Mouse (Mus musculus) layer of hippocampus, postnatal 14 days (tissue): ENCODE data around the gene Nwd1. TPM values are rescaled to one million over a fixed set of nuclear protein-coding genes. Genes with fewer than 3 reads are reported as not detected.
"Not testable (repeated sequence)": the region's sequence is repeated elsewhere in the genome, so short reads cannot be mapped to it uniquely, and the experiment has no call there.

Experiments
- DNase-seq, 2 experiments: peaks; one replicate each; pipeline ENCODE4 v3.0.0; 2021 to 2022; ENCODE audit warnings: low spot score in 2 of 2, mixed read lengths in 1 of 2
- total RNA-seq, 2 experiments: library from RNA; stranded (reverse); gene quantifications; 2 replicates each; pipeline ENCODE4 v1.2.3; 2021

Gene Nwd1
- total RNA-seq, 2 experiments from 2014 or later = 41.8 to 46.6 TPM

DNA sequence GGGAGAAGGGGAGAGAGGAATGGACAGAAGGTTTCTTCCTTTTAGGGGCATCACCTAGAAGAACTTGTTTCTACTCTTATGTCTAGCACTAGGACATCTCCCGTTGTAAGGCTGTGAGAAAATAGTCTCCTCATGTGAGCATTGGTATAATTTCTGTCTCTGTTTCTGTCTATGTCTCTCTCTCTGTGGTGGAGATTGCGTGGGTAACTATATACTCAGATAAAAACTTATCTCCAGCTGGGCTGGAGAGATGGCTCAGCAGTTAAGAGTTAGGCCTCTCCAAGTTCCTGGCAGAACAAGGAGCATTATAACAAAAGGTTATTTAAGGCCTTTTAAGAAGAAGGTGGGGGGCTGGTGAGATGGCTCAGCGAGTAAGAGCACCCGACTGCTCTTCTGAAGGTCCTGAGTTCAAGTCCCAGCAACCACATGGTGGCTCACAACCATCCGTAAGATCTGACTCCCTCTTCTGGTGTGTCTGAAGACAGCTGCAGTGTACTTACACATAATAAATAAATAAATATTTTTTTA, 37.1 kb downstream of the Nwd1 start:
- not testable (repeated sequence) for DNase-seq

DNA sequence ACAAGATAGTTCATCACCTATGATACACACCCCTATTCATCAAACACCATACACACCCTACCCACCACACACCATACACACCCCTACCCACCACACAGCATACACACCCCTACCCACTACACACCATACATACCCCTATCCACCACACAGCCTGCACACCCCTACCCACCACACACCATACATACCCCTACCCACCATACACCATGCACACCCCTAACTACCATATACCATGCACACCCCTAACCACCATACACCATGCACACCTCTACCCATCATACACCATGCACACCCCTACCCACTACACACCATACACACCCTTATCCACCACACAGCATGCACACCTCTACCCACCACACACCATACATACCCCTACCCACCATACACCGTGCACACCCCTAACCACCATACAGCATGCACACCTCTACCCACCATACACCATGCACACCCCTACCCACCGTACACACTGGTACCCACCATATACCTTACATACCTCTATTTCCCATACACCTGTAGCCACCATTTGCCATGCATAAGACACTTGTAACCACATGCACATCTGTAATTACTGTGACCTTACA, 51.9 kb downstream of the Nwd1 start:
- no peak for DNase-seq

DNA sequence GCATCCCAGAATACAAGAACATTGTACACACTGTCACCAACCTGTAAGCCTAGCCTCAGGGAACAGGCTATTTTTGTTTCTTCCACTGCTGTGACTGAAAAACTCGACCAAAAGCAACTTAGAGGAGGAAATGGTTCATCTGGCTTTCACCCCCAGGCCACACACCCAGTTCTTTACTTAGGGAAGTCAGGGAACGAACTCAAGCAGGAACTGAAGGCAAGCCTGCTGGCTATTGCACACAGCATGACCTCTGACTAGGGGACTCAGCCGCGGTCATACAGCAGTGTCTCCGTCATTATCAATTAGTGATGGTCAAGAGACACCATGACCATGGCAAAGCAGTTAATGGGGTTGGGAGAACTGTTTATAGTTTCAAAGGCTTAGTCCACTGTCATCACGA, 66.1 kb downstream of the Nwd1 start:
- no peak for DNase-seq

DNA sequence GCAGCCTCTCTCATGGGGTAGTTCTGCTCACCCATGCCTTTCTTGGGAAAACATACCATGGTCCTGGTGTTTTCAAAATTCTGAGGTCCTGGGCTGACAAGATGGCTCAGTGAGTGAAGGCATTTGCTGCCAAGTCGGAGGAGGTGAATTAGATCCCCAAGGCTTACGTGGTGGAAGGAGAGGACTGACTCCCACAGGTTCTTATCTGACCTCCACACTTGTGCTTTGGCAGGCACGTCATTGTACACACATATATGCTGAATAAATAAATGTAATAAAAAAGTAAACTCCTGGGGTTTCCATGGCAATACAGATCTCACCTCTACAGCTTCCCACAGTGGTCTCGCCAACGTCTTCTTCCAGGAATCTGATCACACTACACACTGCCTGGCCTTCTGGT, 70.1 kb downstream of the Nwd1 start:
- DNase-seq = no peak

DNA sequence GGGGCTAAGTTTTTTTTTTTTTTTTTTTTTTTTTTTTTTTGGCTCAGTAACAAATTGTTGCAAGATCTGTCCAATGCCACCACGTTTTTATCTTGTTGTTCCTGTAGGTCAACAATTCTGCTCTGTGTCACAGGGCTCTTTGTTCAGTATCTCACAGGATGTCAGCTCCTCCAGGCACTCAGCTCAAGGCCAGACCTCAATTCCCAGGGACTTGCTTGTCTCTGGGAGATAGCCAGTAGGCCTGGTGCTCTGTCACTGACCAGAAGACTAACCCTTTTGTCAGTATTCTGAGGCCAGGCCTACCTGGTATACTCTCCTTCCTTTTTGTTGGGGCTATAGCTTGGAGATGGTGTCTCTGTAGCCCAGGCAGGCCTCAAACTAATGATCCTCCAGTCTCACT, 74.0 kb downstream of the Nwd1 start:
- no peak for DNase-seq

DNA sequence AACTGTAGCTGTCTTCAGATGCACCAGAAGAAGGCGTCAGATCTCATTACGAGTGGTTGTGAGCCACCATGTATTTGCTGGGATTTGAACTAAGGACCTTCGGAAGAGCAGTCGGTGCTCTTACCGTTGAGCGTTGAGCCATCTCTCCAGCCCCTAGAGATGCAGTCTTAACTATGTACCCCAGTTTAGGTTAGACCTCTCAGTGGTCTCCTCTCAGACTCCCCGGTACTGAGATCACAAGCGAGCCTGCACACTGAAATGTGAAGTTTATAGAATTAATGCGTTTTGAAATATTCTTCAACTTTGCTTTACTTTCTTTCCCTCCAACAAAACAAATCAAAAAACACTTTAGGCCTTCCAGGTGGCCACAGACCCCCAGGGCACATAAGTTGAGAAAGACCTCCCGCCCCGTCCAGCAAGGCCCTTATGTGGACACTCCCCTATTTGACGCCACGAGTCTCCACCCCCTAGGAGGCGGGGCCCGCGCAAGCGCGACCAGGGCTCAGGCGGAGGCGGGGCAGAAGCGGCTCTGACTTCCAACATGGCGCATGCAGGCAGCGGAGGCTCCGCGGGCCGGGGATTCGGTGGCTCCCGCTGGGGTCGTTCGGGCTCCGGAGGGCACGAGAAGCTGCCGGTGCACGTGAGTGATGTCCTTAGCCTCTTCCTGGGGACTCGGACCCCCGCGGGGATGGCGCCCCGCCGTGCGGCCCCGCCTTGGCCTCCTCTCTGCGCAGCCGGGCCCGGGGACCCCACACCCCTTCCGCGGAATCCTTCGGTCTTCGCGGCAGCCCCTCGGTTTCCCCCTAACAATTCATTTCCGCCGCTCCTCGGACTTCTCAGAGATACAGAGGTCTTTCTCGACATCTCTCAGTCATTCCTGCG, 76.5 kb downstream of the Nwd1 start, which contains the start of gene Sin3b:
Sin3b (plus strand) TSS at position 517 of the 882 bp plus-strand sequence.
- peak; percentile 90 to 94 for DNase-seq

DNA sequence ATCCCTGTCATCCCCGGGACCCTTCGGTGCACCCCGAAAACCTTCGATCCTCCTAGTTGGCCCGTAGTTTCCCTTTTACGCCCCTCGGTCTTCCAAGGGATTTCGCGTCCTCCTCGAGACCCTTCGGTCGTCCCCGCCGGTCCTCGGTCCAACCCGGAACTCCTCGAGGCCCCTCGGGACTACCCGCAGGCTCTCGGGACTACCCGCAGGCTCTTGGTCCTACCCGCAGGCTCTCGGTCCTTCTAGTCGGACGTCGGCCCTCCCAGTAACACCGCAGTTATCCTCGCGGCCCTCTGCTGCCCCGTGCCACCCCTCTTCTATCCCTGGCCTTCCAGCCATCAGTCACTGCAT, 77.1 kb downstream of the Nwd1 start:
- DNase-seq = peak; percentile 25 to 26

DNA sequence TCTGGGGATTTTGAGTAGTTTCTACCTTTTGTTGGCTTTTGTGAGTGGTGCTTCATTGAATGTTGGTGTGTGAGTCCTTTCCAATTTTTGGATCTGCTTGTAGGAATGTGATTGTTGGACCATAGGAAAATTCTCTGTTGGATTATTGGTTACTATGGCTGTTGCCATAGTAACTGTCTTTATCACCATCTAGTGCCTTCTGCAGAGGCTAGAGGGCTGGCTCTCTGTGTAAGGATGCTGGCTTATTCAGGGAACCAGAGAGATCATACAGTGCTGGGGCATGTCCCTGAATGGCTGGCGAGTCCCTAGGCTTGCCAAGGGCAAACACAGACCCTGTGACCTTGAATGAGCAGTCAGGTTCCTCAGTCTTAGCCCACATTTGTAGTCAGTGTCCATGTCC, 82.1 kb downstream of the Nwd1 start:
- DNase-seq = peak in 1 of 2 experiments; percentile 24

DNA sequence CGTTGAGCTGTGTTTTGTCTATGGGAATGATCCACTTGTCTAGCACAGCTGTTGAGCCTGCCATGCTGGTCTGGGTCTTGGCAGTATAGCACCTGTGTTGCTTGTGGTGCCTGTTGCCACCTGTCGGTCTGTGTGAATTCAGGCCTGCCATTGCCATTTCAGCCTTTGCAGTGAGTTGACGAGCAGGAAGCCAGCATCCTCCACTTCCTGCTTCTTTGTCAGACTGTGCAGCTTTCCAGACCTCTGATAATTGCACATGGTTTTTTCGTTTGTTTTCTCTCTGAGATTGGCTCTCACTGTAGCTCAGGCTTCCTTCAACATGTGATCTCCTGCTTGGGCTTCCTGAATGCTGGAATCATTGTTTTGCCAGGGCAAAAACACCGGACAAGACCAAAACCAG, 88.5 kb downstream of the Nwd1 start:
- DNase-seq = no peak

DNA sequence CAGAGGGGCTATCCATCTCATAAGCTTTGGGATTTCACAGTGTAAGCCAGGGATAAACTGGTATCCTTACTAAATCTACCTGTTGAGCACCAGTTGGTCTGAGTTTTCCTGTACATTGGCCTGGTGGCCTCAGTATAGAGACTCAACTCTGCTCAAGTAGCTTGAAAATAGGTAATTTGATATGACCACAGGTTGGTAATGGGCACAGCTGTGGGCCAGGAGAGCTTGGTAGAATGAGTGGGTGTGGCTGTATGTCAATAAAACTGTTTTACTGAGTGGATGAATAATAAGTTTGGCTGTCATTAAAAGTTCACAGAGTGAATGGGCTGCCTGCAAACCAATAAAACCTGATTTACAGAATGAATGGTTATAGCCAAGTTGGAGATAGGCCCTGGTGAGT, 90.4 kb downstream of the Nwd1 start:
- no peak for DNase-seq

DNA sequence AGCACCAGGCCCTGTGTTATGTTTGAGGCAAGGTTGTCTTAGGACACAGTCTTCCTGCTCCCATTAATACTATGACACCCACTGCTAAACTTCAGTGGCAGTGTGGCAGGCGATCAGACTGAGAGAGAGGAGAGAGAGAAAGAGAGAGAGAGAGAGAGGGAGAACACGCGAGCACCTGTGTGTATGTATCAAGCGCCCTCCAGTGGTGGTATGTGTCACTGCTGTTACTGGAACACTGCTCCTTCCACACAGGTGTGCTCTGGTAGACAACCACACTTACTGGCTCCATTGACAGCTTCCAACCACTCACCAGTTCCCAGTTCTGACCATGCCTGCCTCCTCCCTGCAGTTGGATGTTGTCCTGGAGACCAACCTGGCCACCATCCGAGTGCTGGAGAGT, 99.5 kb downstream of the Nwd1 start:
- DNase-seq = peak; percentile 43 to 44

DNA sequence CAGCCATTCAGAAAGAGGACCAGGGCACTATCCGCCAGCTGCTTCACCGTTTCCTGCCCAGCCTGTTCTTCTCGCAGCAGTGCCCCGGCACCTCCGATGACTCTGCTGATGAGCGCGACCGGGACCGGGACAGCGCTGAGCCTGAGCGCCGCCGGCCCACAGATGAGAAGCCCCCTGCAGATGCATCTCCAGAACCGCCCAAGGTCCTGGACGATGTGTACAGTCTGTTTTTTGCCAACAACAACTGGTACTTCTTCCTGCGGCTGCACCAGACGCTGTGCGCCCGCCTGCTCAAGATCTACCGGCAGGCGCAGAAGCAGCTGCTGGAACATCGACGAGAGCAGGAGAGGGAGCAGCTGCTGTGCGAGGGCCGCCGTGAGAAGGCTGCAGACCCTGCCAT, 103.3 kb downstream of the Nwd1 start:
- DNase-seq = no peak

DNA sequence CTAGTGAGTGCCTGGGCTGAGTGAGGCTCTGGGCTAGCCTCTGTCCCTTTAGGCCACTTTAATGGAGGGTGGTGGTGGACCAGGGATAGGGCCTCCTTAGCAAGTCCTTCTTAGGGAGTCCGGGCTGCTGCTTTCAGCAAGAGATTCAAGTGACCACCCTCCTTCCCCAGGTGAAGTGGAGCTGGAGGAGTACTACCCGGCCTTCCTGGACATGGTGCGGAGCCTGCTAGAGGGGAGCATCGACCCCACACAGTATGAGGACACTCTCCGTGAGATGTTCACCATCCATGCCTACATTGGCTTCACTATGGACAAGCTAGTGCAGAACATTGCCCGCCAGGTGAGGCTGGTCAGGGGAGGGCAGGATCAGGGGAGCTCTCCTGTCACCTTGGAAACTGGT, 103.8 kb downstream of the Nwd1 start:
- no peak for DNase-seq

DNA sequence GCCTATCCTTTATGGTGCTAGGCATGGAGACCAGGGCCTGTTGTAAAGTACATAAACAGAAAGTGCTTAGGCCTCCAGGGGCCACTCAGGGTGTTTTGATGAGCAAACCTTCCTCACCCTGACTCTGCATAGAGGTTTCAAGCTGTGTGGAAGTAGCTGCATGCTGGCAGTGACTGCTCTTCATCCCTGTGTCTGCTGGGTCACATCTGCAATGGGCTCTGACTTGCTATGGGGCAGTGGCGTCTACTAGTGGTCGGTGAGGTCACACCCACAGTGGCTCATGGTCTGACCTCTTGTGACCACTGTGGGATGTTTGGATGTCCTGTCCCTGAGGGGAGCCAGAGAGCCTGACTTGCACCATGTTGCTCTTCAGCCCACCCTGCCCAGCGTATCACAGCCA, 104.6 kb downstream of the Nwd1 start:
- DNase-seq = no peak

DNA sequence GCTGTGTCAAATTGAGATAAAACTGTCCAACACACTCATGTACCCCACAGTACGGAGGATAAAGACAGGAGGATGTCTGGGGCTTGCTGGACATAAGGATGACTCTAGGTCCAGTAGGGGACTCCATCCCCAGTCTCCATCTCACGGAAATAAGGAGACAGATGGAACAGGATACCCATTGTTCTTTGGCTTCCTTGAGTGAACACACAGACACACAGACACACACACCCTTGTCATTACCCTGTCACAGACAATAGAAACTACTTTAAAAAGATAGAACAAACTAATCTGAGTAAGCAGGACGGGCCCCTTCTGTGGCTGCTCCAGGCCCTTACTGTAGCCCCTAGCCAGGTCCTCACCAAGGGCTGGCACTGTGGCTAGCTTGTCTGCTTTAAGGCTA, 105.8 kb downstream of the Nwd1 start:
- no peak for DNase-seq

DNA sequence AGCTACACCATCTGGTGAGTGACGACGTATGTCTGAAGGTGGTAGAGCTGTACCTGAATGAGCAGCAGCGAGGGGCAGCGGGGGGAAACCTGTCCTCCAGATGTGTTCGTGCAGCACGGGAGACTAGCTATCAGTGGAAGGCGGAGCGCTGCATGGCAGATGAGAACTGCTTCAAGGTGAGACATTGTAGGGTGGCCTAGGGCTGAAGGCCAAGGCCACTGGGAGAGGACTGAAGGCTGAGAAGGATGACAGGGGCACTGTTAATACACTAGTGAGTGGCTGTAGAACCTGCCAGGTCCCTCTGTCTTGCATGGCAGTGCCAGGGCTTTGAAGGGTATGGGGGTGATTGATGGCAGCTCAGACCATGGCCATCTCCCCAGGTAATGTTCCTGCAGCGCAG, 106.7 kb downstream of the Nwd1 start:
- no peak for DNase-seq

DNA sequence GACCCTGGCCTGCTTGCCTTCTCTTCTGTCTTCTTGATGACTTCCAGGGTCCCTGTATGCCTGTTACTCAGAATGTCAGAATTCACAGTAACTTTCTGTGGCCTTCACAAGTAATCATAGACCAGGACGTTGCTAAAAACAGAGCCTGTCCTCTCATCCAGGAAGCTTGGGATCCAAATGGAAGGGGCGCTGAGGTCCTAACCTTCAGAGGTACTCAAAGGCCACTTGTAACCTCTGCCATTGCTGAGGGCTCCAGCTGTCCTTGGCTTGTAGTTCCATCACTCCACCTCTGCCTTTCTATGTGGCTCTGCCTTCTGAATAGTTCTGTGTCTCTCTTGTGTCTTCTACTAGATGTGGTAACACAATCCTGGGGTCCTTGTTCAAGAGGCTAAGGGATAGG, 107.3 kb downstream of the Nwd1 start:
- DNase-seq = no peak

DNA sequence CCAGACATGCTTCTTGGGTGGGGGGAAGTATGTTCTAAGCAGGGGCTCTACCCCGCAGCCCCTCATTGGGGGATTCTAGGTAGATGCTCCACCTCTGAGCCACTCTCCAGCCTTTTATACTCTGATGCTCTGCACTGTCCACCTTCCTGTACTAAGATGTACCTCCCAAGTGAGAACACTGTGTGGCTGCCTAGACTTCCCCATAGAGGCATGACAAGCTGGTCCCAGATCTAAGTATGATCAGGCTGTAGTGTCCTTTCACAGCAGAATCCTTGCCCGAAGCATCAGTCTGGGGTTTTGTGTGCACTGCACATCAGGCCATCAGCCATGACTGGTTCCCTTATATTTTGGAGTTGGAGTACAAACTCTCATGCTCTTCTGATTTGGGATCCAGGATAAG, 109.5 kb downstream of the Nwd1 start:
- DNase-seq = peak in 1 of 2 experiments; percentile 0

DNA sequence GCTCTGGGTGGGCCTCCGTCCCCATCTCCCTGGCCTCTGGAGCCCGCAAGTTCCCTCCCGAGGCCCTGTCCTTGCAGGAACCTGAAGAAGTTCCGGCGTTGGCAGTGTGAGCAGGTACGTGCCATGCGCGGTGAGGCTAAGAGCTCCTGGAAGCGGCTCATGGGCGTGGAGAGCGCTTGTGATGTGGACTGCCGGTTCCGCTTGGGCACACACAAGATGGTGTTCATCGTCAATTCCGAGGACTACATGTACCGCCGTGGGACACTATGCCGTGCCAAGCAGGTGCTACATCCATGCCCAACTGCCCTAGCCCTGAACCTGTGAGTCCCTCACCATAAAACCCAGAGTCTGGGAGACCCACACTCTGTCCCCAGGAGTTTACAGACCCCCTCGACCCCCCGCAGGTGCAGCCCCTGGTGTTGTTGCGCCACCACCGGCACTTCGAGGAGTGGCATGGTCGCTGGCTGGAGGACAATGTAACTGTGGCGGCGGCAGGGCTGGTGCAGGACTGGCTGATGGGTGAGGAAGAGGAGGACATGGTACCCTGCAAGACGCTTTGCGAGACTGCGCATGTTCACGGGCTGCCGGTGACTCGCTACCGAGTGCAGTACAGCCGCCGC, 110.4 kb downstream of the Nwd1 start:
- peak in 1 of 2 experiments; percentile 0 for DNase-seq

DNA sequence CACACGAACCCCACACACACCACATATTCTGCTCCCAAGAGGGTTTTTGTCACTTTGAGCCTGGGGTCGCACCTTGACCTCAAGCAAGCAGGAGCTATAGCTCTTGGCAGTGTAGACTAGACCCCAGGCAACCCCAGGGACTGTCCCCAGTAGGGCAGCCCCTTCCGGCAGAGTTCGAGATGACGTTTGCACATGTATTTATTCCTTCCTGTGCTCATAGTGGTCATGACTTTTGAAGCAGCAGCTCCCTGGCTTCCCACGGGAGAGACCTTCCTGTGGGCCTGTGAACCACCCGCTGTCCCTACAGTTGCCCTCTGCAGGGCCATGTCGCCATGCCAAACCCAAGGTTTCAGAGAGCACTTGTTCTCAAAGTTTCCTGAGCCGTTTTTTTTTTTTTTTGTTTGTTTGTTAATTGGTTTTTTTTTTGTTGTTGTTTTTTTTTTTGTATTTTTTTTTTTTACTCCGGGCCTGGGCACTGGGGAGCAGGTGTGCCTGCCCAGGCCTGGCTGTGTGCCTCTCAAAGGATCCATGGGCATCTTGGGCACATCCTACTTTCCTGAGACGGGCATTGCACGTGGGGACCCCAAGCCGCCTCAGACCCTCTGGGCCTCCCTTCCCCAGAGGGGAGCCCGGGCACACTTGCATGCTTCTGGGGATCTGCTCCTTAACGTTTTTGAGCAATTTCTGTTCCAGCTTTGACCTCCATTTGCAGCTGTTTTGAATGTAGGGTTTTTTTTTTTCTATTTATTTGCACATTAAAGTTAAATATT, 111.1 kb downstream of the Nwd1 start:
- peak in 1 of 2 experiments; percentile 0 for DNase-seq

DNA sequence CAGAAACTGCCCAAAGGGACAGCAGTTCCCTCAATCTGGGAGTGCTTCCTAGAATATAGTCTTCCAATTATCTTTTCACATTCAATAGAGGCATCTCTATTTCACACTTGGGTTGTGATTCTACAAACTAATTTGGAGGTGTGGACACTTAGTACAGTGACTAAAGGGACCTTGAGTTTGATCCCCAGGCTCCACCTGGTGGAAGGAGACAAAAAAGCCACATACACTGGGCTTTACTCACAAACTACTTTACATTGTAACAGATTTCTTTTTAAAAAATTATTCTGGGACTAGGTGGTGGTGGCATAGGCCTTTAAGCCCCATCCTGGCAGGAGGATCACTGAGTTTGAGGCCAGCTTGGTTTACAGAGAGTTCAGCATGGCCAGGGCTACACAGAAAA, 111.8 kb downstream of the Nwd1 start:
- no peak for DNase-seq
